Comparison of ENCODE assay signal across 8 mouse cellular contexts in the genomic region with DNA sequence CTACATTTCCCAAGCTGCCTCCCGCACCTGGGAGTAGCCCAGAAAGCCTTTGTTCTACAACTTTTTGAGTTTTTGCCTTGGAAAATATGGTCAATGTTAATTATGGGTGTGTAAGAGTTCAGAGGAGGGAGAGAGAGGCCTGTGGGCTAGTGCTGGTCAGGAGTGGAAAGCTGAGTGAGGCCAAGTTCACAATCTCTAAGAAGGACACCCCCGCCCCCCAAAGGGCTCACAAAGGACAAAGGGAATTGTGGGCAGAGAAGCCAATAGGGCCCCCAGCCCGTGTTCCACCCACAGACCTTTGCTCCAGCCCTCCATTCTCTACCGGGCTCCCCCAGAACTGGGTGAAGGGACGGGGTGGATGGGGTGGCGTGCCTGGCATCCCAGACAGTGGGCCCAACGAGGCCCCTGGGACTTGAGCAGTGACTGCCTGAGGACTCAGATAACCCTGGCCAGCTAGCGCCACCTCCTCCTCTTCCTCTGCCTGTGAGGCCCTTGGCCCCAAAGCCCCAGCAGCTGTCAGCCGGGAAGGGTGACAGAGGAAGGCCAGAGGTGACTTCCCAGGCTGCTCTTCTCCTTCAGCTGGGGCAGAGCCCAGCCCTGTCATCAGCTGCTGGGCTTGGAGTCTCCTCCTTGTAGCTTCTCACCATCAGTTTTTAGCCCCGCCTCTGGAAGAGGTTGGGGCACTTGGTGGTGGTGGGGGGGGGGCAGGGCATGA. TPM values are rescaled to one million over a fixed set of nuclear protein-coding genes. Genes with fewer than 3 reads are reported as not detected.
DNase-seq lines count a peak whose midpoint lies in the region; ATAC-seq lines count a peak whose summit lies in the region.

No protein-coding gene starts in this region.

- H3K27me3 ChIP-seq in heart, embryonic 10.5 days (ENCODE audit: insufficient read depth, poor library complexity, severe bottlenecking) = no peaks in the 10 kb centered on the region
- H3K27me3 ChIP-seq in kidney, embryonic 16.5 days (ENCODE audit: insufficient read depth, low read length) = no peaks in the 10 kb centered on the region

- H3K36me3 ChIP-seq in heart, embryonic 10.5 days = peaks cover 5% of the 10 kb centered on the region; the same call in 1 of the 2 replicates
- H3K36me3 ChIP-seq in kidney, embryonic 16.5 days (ENCODE audit: insufficient read depth, low read length) = no peaks in the 10 kb centered on the region

- H3K9ac ChIP-seq in kidney, embryonic 16.5 days (replicated peaks; ENCODE audit: low read length) = peak overlapping the region; percentile 58

- peak overlapping the region; percentile 94 for H3K27ac ChIP-seq in heart, embryonic 10.5 days
- peak overlapping the region; percentile 93 for H3K27ac ChIP-seq in kidney, embryonic 16.5 days (ENCODE audit: low read length)

- H3K4me1 ChIP-seq in heart, embryonic 10.5 days = peaks cover 82% of the 10 kb centered on the region
- peaks cover 74% of the 10 kb centered on the region for H3K4me1 ChIP-seq in kidney, embryonic 16.5 days (ENCODE audit: insufficient read depth, low read length)

- peak; percentile 75 to 76 for DNase-seq in urinary bladder, postnatal 4 days (ENCODE audit: low spot score in 2 of 2)
- no peak for DNase-seq in urinary bladder, postnatal 10 days (ENCODE audit: low spot score)
- peak; percentile 89 for DNase-seq in heart, embryonic 10.5 days (ENCODE audit: low spot score)
- DNase-seq in lung, postnatal 36 days = peak; percentile 68
- no peak for DNase-seq in cerebellum, adult 8-10 months
- DNase-seq in spleen, postnatal 14 days (ENCODE audit: low spot score in 2 of 2) = no peak

- peak overlapping the region; percentile 24; the same call in 1 of the 2 replicates for H3K4me2 ChIP-seq in kidney, embryonic 16.5 days (replicated peaks; ENCODE audit: low read depth, low read length)

- no peaks in the 10 kb centered on the region for H3K9me3 ChIP-seq in heart, embryonic 10.5 days
- no peaks in the 10 kb centered on the region for H3K9me3 ChIP-seq in kidney, embryonic 16.5 days (ENCODE audit: low read length)

- peak; percentile 46 for ATAC-seq in kidney, embryonic 16.5 days (ENCODE audit: low FRiP score, low TSS enrichment)
- ATAC-seq in inflammation-experienced regulatory T-cells, adult 6 months = no peak

- H3K4me3 ChIP-seq in heart, embryonic 10.5 days = peak overlapping the region; percentile 31
- H3K4me3 ChIP-seq in kidney, embryonic 16.5 days (ENCODE audit: low read length) = no peak overlapping the region

- 21% methylated on average over 10 of the region's 10 CpGs for WGBS in heart, embryonic 10.5 days
- WGBS in kidney, embryonic 16.5 days = 20% methylated on average over 10 of the region's 10 CpGs

RNA-seq across cellular contexts. Expression of a gene that starts 18.9 kb away (rescaled TPM):
- 52.0 and 58.9 TPM in 2 replicates for polyA plus RNA-seq in heart, embryonic 10.5 days (2016; fragmentation: Nextera tagmentation; extraction: Ambion mirVana)
- polyA plus RNA-seq in kidney, embryonic 16.5 days (2015; fragmentation: Nextera tagmentation; extraction: Ambion mirVana) = 39.6 and 41.7 TPM in 2 replicates
- polyA plus RNA-seq in inflammation-experienced regulatory T-cells, adult 6 months (2017; shearing (Covaris generic)) = not detected

RNA-seq across cellular contexts. Expression of a gene that starts 34.4 kb away (rescaled TPM):
- polyA plus RNA-seq in heart, embryonic 10.5 days (2016; fragmentation: Nextera tagmentation; extraction: Ambion mirVana) = not detected in 2 replicates
- polyA plus RNA-seq in kidney, embryonic 16.5 days (2015; fragmentation: Nextera tagmentation; extraction: Ambion mirVana) = not detected in 2 replicates
- polyA plus RNA-seq in inflammation-experienced regulatory T-cells, adult 6 months (2017; shearing (Covaris generic)) = not detected

RNA-seq across cellular contexts. Expression of a gene that starts 57.1 kb away (rescaled TPM):
- polyA plus RNA-seq in heart, embryonic 10.5 days (2016; fragmentation: Nextera tagmentation; extraction: Ambion mirVana) = not detected in 2 replicates
- polyA plus RNA-seq in kidney, embryonic 16.5 days (2015; fragmentation: Nextera tagmentation; extraction: Ambion mirVana) = not detected in 2 replicates
- not detected for polyA plus RNA-seq in inflammation-experienced regulatory T-cells, adult 6 months (2017; shearing (Covaris generic))

Comparison
In these comparisons a context has a peak if more than half of its experiments do, and no peak if none do; other contexts are left out.
1. DNase-seq: peak in urinary bladder, postnatal 4 days (2 of 2), heart, embryonic 10.5 days (single experiment) and lung, postnatal 36 days (single experiment); none in urinary bladder, postnatal 10 days (single experiment), cerebellum, adult 8-10 months (single experiment) and spleen, postnatal 14 days (0 of 2).
2. RNA of a gene that starts 18.9 kb away (polyA plus RNA-seq): 52.0 to 58.9 TPM in heart, embryonic 10.5 days and 39.6 to 41.7 TPM in kidney, embryonic 16.5 days; not detected in inflammation-experienced regulatory T-cells, adult 6 months; every median in the first group is over 10 times any median in the second.